Mouse (Mus musculus): ENCODE results near the gene Srrm4. TPM values are rescaled to one million over a fixed set of nuclear protein-coding genes. Genes with fewer than 3 reads are reported as not detected.

Gene Srrm4
- total RNA-seq, 1 experiment = 0.22 TPM

DNA sequence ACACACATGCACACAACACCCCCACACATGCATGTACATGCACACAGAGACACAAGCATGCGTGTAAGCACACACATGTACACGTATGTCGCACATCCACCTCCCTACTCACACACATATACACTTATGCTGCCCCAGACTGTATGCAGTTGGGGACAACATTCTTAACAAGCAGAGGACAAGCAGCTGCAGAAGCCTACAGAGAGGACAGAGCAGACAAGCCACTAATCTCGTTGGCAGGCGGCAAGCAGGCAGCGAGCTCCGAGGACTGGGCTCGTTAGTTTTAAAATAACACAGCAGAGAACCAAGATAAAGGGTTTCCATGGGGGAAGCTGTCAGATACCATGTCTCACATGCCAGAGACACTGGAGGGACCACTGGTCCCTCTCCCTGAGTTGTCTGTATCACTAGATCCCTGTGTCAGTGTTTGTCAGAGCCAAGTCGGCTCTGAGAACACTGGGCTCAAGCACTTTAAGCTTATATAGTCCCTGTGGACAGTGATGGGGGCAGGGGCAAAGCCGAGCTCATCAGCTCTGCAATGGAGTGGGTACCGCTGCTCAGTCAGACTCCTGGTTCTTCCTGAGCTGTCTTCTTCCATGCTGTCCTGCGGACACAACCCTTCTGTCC lies 99.7 kb downstream of the Srrm4 start:
- no peaks in the 10 kb centered on the region for H3K9me3 ChIP-seq (ENCODE audit: control insufficient read depth, insufficient read depth, low read depth, low read length)
- in situ Hi-C loops (cut with MboI; ENCODE audit: low sequenced_read_pairs in 2 of 2, unreplicated experiment in 2 of 2) = no loop called here
- no peak overlapping the region for H3K27ac ChIP-seq (ENCODE audit: insufficient read depth, low read depth, low read length, poor library complexity, severe bottlenecking)
- no peak for TF ChIP-seq ZC3H11A (IDR thresholded peaks at IDR 0.05; ENCODE audit: borderline replicate concordance, low read depth, low read length)
- H3K36me3 ChIP-seq (ENCODE audit: control insufficient read depth, insufficient read depth, low read length, poor library complexity, severe bottlenecking) = no peaks in the 10 kb centered on the region
- no peak overlapping the region for H3K4me3 ChIP-seq (ENCODE audit: insufficient read depth in 1 of 2, low read depth in 1 of 2, low read length in 2 of 2, poor library complexity in 1 of 2, severe bottlenecking in 1 of 2)
- H3K9ac ChIP-seq (ENCODE audit: insufficient read depth, low read depth, low read length, poor library complexity, severe bottlenecking) = no peak overlapping the region
- no peak for DNase-seq (ENCODE audit: low read depth, low spot score)
- H3K4me1 ChIP-seq (ENCODE audit: control insufficient read depth in 2 of 2, insufficient read depth in 2 of 2, low read length in 2 of 2, poor library complexity in 1 of 2) = peaks cover 0 to 9% of the 10 kb centered on the region in 2 experiments; a peak in 1 of 4 replicates

DNA sequence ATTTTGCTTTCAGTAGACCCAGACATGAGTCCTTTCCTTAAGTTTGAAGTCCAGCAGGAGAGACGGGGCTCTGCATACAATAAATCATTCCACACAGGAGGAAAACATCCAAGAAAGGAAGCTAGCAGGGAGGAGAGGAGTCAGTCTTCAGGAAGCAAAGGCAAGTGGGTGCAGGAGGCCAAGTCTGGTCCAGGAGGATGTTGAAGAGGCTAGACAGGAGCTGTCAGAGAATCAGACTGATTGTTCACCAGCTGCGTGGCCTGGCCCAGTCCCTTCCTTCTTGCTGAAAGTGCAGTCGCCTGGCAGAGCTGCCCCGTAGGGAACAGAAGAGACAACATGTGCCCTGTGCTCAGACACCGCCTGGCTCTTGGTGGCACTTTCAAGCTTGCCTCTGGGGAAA lies 100.8 kb downstream of the Srrm4 start:
- H3K4me3 ChIP-seq (ENCODE audit: insufficient read depth in 1 of 2, low read depth in 1 of 2, low read length in 2 of 2, poor library complexity in 1 of 2, severe bottlenecking in 1 of 2) = no peak overlapping the region
- H3K9me3 ChIP-seq (ENCODE audit: control insufficient read depth, insufficient read depth, low read depth, low read length) = no peaks in the 10 kb centered on the region
- H3K27ac ChIP-seq (ENCODE audit: insufficient read depth, low read depth, low read length, poor library complexity, severe bottlenecking) = no peak overlapping the region
- H3K4me1 ChIP-seq (ENCODE audit: control insufficient read depth in 2 of 2, insufficient read depth in 2 of 2, low read length in 2 of 2, poor library complexity in 1 of 2) = peaks cover 0 to 3% of the 10 kb centered on the region in 2 experiments; a peak in 1 of 4 replicates
- no peaks in the 10 kb centered on the region for H3K36me3 ChIP-seq (ENCODE audit: control insufficient read depth, insufficient read depth, low read length, poor library complexity, severe bottlenecking)
- H3K9ac ChIP-seq (ENCODE audit: insufficient read depth, low read depth, low read length, poor library complexity, severe bottlenecking) = no peak overlapping the region
- in situ Hi-C loops (cut with MboI; ENCODE audit: low sequenced_read_pairs in 2 of 2, unreplicated experiment in 2 of 2) = no loop called here
- TF ChIP-seq HCFC1 (IDR thresholded peaks at IDR 0.05; ENCODE audit: borderline replicate concordance, insufficient read depth, low read length) (no peak), ZC3H11A (IDR thresholded peaks at IDR 0.05; ENCODE audit: borderline replicate concordance, low read depth, low read length) (no peak), MAFK (IDR thresholded peaks at IDR 0.05; ENCODE audit: insufficient read depth, low read depth, low read length) (no peak), CHD2 (IDR thresholded peaks at IDR 0.05; ENCODE audit: low read depth, low read length) (no peak), ZNF384 (IDR thresholded peaks at IDR 0.05; ENCODE audit: low read depth, low read length) (no peak)
- DNase-seq (ENCODE audit: low read depth, low spot score) = no peak

DNA sequence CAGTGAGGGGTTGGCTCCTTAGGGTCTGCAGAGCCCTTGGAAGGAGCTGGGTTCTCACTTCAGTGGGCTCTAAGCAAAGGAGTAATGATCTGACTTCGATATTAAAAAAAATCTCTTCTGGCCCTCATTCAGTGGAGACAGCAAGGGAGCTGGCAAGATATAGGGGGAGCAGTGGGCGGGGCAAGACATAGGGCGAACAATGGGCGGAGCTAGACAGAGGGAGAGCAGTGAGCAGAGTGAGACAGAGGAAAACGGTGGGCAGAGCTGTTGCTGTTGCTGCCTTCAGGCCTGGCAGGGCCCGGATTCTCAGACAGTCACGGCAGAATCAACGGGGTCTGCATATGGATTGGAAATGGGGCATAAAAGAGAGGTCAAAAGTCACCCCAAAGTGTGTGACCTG lies 102.0 kb downstream of the Srrm4 start:
- peaks cover 0 to 3% of the 10 kb centered on the region in 2 experiments; a peak in 1 of 4 replicates for H3K4me1 ChIP-seq (ENCODE audit: control insufficient read depth in 2 of 2, insufficient read depth in 2 of 2, low read length in 2 of 2, poor library complexity in 1 of 2)
- H3K27ac ChIP-seq (ENCODE audit: insufficient read depth, low read depth, low read length, poor library complexity, severe bottlenecking) = no peak overlapping the region

DNA sequence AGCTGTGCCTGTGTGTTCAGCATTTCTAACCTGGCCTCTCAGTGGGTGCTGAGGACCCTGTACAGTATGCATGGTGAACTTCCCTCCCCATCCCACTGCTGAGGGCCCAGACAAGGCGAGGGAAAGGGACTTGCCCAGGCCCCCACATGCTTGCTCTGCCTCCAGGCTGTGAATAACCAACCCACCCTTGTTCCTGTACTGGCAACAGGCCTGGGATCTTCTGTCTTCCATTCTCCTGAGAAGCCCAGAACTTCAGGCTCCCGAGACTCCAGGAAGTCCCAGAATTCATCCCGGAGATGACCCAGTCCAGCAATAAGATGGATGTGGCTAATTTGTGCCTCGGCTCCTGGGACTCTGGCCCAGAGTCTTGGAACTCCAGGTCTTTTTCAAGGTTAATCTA lies 105.5 kb downstream of the Srrm4 start:
- in situ Hi-C loops (cut with MboI; ENCODE audit: low sequenced_read_pairs in 2 of 2, unreplicated experiment in 2 of 2) = no loop called here
- TF ChIP-seq HCFC1 (IDR thresholded peaks at IDR 0.05; ENCODE audit: borderline replicate concordance, insufficient read depth, low read length) = no peak
- no peak for TF ChIP-seq ZC3H11A (IDR thresholded peaks at IDR 0.05; ENCODE audit: borderline replicate concordance, low read depth, low read length)
- no peak for TF ChIP-seq CHD2 (IDR thresholded peaks at IDR 0.05; ENCODE audit: low read depth, low read length)
- TF ChIP-seq MAFK (IDR thresholded peaks at IDR 0.05; ENCODE audit: insufficient read depth, low read depth, low read length) = no peak
- TF ChIP-seq ZNF384 (IDR thresholded peaks at IDR 0.05; ENCODE audit: low read depth, low read length) = no peak
- Histone ChIP-seq H3K4me1 (ENCODE audit: control insufficient read depth in 2 of 2, insufficient read depth in 2 of 2, low read length in 2 of 2, poor library complexity in 1 of 2) (peaks cover 3 to 6% of the 10 kb centered on the region in 2 experiments; a peak in 2 of 4 replicates), H3K4me3 (ENCODE audit: insufficient read depth in 1 of 2, low read depth in 1 of 2, low read length in 2 of 2, poor library complexity in 1 of 2, severe bottlenecking in 1 of 2) (no peak overlapping the region), H3K9ac (ENCODE audit: insufficient read depth, low read depth, low read length, poor library complexity, severe bottlenecking) (no peak overlapping the region), H3K9me3 (ENCODE audit: control insufficient read depth, insufficient read depth, low read depth, low read length) (no peaks in the 10 kb centered on the region), H3K27ac (ENCODE audit: insufficient read depth, low read depth, low read length, poor library complexity, severe bottlenecking) (no peak overlapping the region), H3K36me3 (ENCODE audit: control insufficient read depth, insufficient read depth, low read length, poor library complexity, severe bottlenecking) (no peaks in the 10 kb centered on the region)
- no peak for DNase-seq (ENCODE audit: low read depth, low spot score)

More for the DNA sequence above, 102.0 kb downstream of the Srrm4 start:
- Histone ChIP-seq H3K36me3 (ENCODE audit: control insufficient read depth, insufficient read depth, low read length, poor library complexity, severe bottlenecking) (no peaks in the 10 kb centered on the region), H3K4me3 (ENCODE audit: insufficient read depth in 1 of 2, low read depth in 1 of 2, low read length in 2 of 2, poor library complexity in 1 of 2, severe bottlenecking in 1 of 2) (0 out of 4 replicates have a peak overlapping the region, but pooled peaks of 1 of the 2 experiments have one; percentile 12), H3K9me3 (ENCODE audit: control insufficient read depth, insufficient read depth, low read depth, low read length) (no peaks in the 10 kb centered on the region), H3K9ac (ENCODE audit: insufficient read depth, low read depth, low read length, poor library complexity, severe bottlenecking) (no peak overlapping the region)
- DNase-seq (ENCODE audit: low read depth, low spot score) = no peak
- TF ChIP-seq HCFC1 (IDR thresholded peaks at IDR 0.05; ENCODE audit: borderline replicate concordance, insufficient read depth, low read length) (no peak), ZNF384 (IDR thresholded peaks at IDR 0.05; ENCODE audit: low read depth, low read length) (no peak), ZC3H11A (IDR thresholded peaks at IDR 0.05; ENCODE audit: borderline replicate concordance, low read depth, low read length) (no peak), MAFK (IDR thresholded peaks at IDR 0.05; ENCODE audit: insufficient read depth, low read depth, low read length) (no peak), CHD2 (IDR thresholded peaks at IDR 0.05; ENCODE audit: low read depth, low read length) (no peak)
- in situ Hi-C loops (cut with MboI; ENCODE audit: low sequenced_read_pairs in 2 of 2, unreplicated experiment in 2 of 2) = no loop called here

DNA sequence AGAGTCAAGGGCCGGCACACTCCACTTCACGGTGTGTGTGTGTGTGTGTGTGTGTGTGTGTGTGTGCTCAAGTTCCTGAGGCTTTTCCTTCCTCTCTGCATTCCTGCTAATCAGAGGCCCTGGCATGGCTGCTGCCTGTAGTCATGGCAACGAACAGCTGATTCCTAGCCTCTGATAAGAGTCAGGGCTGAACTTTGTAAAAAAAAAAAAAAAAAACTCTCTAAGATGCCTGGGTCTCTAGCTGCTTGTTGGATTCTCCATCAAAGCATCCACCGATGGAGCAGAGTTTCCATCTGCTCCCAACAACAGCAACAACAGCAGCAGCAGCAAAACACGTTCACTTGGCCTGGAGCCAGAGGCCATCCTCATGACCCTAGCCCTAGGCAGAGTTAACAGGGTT lies 106.5 kb downstream of the Srrm4 start:
- no peak overlapping the region for H3K4me3 ChIP-seq (ENCODE audit: insufficient read depth in 1 of 2, low read depth in 1 of 2, low read length in 2 of 2, poor library complexity in 1 of 2, severe bottlenecking in 1 of 2)
- H3K27ac ChIP-seq (ENCODE audit: insufficient read depth, low read depth, low read length, poor library complexity, severe bottlenecking) = no peak overlapping the region
- no peak overlapping the region for H3K9ac ChIP-seq (ENCODE audit: insufficient read depth, low read depth, low read length, poor library complexity, severe bottlenecking)
- H3K36me3 ChIP-seq (ENCODE audit: control insufficient read depth, insufficient read depth, low read length, poor library complexity, severe bottlenecking) = no peaks in the 10 kb centered on the region
- H3K4me1 ChIP-seq (ENCODE audit: control insufficient read depth in 2 of 2, insufficient read depth in 2 of 2, low read length in 2 of 2, poor library complexity in 1 of 2) = peaks cover 3 to 6% of the 10 kb centered on the region in 2 experiments; a peak in 2 of 4 replicates
- DNase-seq (ENCODE audit: low read depth, low spot score) = no peak
- TF ChIP-seq ZNF384 (IDR thresholded peaks at IDR 0.05; ENCODE audit: low read depth, low read length) (0 out of 2 replicates have a peak, but pooled peaks have one; percentile 47), HCFC1 (IDR thresholded peaks at IDR 0.05; ENCODE audit: borderline replicate concordance, insufficient read depth, low read length) (no peak), CHD2 (IDR thresholded peaks at IDR 0.05; ENCODE audit: low read depth, low read length) (no peak), MAFK (IDR thresholded peaks at IDR 0.05; ENCODE audit: insufficient read depth, low read depth, low read length) (no peak), ZC3H11A (IDR thresholded peaks at IDR 0.05; ENCODE audit: borderline replicate concordance, low read depth, low read length) (no peak)
- H3K9me3 ChIP-seq (ENCODE audit: control insufficient read depth, insufficient read depth, low read depth, low read length) = no peaks in the 10 kb centered on the region
- in situ Hi-C loops (cut with MboI; ENCODE audit: low sequenced_read_pairs in 2 of 2, unreplicated experiment in 2 of 2) = no loop called here
